Mouse (Mus musculus) embryonic fibroblast, embryonic 13.5 days (primary cell): Measurements from ENCODE around the gene Gm8220.
"Not testable (repeated sequence)": the region's sequence is repeated elsewhere in the genome, so short reads cannot be mapped to it uniquely, and the experiment has no call there.

ENCODE experiments used
- CTCF ChIP-seq: IDR thresholded peaks from 2 replicates; pipeline ENCODE4 v1.5.1; 2011; ENCODE audit warnings: mild to moderate bottlenecking, control low read depth, low read length, moderate library complexity, borderline replicate concordance; ENCODE audit not compliant: insufficient read depth
- POLR2A ChIP-seq: IDR thresholded peaks from 2 replicates; pipeline ENCODE4 v1.6.1; 2011; ENCODE audit warnings: low read depth, mild to moderate bottlenecking, control low read depth, low read length, moderate library complexity

DNA sequence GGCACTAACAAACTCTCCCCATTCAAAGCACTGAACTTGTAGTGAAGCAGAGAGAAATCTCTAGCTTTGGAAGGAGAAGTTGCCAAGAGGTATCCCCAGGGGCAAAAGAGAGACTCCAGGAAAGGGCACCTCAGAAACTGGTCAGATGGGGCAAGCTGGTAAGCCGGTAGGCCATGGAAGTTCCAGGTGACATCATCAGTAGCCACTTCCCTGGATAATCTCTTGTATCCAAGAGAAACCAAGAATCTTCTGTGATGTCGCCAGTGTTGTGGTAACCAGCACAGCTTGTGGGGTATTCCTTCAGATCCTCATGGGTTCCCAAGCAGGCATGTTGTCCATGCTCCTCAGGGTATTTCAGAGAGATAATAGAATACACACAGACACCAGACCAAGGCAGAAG lies at the start of gene Gm8220:
- TF ChIP-seq POLR2A, CTCF: not testable (repeated sequence)
